Mouse (Mus musculus): ENCODE measurements around the gene Batf.

Gene Batf

DNA sequence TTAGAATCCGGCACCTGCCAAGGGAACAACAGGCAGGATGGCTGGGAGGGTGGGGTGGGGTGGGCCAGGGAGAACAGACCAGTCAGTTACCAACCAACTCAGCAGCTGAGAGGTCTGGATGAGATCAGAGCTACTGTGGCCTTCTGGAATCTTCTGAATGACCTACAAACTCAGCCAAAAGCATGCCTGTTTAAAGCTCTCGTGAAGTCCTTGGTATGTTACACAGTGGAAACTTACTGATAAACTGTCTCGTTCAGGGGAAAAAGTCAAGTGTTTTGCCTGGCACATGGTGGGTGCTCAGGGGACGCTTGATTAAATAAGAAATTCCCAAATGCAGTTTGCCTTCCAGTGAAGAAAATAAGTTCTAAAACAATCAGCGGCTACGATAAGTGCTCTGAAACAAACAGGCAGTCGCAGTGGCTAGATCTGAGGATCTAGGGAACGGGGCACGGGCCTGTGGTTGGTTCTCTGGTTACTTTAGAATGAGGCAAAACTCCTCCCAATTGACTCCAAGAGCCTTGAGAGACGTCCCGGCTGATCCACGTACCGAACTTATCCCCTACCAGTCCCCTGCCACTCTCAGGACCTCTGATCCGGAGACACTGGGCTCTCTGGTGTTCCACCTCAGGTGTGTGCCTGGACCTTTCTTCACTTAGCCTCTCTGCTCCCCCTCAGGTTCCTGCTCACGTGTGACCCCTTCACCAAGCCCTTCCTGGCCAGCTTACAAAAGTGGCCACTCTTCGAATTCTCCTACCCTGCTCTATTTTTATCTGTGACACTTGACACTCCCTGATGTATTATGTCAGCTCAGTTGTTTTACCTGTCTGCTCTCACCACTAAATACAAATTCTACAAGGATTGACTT lies 1.8 kb upstream of the Batf start:
- in situ Hi-C loops (cut with MboI, MseI), result loop anchor here (5.0 kb wide), 2 partner anchors 43 to 133 kb away; no protein-coding TSS in a partner anchor

GRCm38 (mm10) chr12:85687217-85687533 lies 706 bp downstream of the Batf start:
- in situ Hi-C loops (cut with MboI, MseI), result loop anchor here (5.0 kb wide), 2 partner anchors 40 to 130 kb away; no protein-coding TSS in a partner anchor

GRCm38 (mm10) chr12:85687846-85688245 lies 1.4 kb downstream of the Batf start:
- in situ Hi-C loops (cut with MboI, MseI), result loop anchor here (5.0 kb wide), 2 partner anchors 39 to 129 kb away; no protein-coding TSS in a partner anchor

GRCm38 (mm10) chr12:85695787-85696186 lies 9.3 kb downstream of the Batf start:
- in situ Hi-C loops (cut with MboI, MseI), result loop anchor here (5.0 kb wide), 1 partner anchor 1508 kb away; no protein-coding TSS in a partner anchor

GRCm38 (mm10) chr12:85696436-85696835 lies 10.0 kb downstream of the Batf start:
- in situ Hi-C loops (cut with MboI, MseI), result loop anchor here (5.0 kb wide), 1 partner anchor 1509 kb away; no protein-coding TSS in a partner anchor

DNA sequence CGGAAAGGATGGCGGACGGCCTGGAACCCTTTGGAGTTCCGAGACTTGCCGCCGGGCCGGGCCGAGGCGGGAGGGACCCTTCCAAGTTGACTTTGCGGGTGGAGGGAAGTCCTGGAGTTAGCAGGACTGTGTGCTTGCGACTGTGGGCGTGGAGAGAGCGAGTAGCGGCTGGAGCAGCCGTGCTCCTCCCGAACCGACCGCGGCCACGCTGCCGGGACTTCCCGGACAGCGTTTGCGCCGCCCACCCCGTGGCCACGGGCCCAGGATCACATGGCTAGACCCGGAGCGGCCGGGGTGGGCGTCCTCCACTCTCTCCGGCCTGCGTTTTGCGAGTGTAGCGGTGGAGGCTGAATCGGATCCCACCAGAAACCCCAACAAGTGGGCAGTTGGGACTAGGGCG lies 11.7 kb downstream of the Batf start:
- in situ Hi-C loops (cut with MboI, MseI), result loop anchor here (5.0 kb wide), 1 partner anchor 1511 kb away; no protein-coding TSS in a partner anchor

- in situ Hi-C loops (cut with MboI, MseI), result loop anchor here in 1 of 2 experiments (10.0 kb wide), 1 partner anchor 1194 kb away; no protein-coding TSS in a partner anchor
Measured at GRCm38 (mm10) chr12:85700191-85700841, 13.8 kb downstream of the Batf start.

GRCm38 (mm10) chr12:85700842-85701223 lies 14.4 kb downstream of the Batf start:
- in situ Hi-C loops (cut with MboI, MseI), result loop anchor here in 1 of 2 experiments (10.0 kb wide), 1 partner anchor 1194 kb away; no protein-coding TSS in a partner anchor

GRCm38 (mm10) chr12:85702166-85703055 lies 15.9 kb downstream of the Batf start:
- in situ Hi-C loops (cut with MboI, MseI), result loop anchor here in 1 of 2 experiments (10.0 kb wide), 1 partner anchor 1192 kb away; no protein-coding TSS in a partner anchor

DNA sequence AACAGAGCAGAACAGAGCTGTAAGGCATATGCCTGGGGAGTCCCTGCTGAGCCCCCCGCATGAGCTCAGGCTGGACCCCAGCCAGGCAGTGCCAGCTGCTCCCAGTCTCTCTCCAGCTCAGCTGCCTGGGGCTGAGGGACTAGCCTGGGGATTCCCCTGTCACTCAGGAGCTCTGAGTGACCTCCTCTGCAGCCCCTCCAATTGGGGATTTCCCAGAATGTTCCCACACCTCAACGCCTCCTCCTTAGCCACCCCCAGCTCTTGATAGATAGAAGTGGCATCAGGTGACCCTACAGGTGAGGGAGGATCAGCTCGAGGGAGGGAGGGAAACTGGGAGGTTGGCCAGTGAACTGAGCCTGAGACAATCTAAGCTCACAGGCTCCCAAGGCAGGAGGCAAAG lies 17.0 kb downstream of the Batf start:
- in situ Hi-C loops (cut with MboI, MseI), result loop anchor here in 1 of 2 experiments (10.0 kb wide), 1 partner anchor 1191 kb away; no protein-coding TSS in a partner anchor

GRCm38 (mm10) chr12:85704566-85704965 lies 18.1 kb downstream of the Batf start:
- in situ Hi-C loops (cut with MboI, MseI), result loop anchor here in 1 of 2 experiments (10.0 kb wide), 1 partner anchor 1190 kb away; no protein-coding TSS in a partner anchor

DNA sequence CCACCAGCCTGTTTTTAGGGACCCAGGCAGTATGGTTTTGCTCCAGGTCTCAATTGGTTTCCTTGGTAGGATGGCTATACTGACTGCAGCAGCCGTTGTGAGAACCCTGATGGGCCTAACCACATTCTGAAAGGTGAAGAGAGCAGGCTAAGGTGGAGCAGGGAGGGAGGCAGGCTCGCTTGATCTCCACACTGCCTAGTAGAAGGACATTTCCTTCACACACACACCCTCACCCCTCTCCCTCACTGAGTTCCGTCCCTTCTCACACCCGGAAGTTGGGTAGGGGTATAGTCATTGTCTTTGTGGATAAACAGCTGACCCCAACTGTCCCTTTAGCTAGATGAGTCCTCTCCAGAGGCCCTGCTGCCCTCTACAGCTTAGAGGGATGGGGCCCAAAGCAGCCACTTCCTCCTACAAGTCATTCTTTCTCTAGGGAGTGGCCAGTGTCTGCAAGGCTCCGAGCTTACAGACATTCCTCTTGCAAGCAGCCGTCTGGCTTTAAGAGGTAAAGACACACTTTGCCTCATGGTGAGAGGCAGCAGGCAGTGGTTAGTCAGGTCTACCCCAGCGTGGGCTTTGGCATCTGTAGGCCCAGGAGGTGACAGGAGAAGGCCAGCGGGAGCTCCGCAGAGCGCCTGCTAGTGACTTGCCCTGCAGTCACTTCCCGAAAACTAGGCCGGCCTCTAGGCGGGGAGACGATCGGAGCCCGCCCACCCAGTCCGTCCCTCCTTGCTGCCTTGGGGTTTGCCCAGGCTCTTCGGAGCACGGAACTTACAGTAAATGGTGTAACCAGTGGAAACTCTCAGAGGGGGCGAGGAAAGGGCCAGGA lies 18.7 kb downstream of the Batf start:
- in situ Hi-C loops (cut with MboI, MseI), result loop anchor here in 1 of 2 experiments (10.0 kb wide), 1 partner anchor 1190 kb away; no protein-coding TSS in a partner anchor

DNA sequence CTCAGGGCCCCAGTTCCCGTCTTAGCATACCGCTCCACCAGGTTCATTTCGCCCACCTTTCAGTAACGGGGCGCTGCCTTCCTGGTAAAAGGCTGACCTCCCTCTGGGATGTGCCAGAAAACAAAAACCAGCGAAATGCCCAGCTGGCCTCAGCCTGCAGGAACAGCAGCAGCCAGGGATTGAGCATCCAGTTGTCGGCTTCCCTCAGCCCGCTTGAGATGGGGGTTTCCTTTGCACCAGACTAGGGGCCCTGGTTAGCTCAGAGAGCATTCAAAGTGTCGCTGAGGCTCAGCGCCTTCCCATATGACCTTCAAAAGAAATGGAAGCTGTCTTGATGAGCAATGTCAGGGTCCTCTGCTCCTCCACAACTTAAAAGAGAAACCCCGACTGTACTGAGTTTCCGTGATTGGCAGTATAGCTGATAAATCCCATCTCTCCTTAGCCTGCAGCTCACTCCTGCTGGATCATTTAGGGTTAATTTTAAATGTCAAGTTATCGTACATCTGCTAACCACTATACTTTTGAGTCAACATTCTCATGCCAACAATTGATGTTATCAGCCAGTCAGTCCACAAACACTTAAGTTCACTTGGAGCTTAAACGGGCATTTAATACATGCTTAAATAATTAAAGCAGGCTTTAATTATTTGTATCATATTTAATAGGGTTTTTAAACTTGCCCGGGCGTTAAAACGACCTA lies 19.5 kb downstream of the Batf start:
- in situ Hi-C loops (cut with MboI, MseI), result loop anchor here in 1 of 2 experiments (10.0 kb wide), 1 partner anchor 1189 kb away; no protein-coding TSS in a partner anchor

DNA sequence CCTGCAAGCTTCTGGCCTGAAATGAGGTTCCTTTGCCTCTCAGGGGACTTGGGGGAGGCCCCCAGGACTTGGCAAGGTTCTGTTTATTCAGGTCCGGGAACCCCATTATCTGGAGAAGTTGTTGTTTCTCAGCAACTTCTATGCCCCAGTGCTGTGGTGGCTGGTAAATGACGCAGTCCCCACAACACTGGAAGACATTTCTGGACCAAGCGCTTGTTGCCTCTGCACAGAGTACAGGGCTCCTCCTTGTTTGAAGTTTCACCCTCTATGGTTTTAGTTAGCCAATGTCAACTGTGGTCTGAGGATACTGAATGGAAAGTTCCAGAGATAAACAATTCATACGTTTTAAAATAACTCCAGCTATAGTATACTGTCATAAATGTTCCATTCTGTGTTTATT lies 20.4 kb downstream of the Batf start:
- in situ Hi-C loops (cut with MboI, MseI), result loop anchor here in 1 of 2 experiments (10.0 kb wide), 1 partner anchor 1188 kb away; no protein-coding TSS in a partner anchor

DNA sequence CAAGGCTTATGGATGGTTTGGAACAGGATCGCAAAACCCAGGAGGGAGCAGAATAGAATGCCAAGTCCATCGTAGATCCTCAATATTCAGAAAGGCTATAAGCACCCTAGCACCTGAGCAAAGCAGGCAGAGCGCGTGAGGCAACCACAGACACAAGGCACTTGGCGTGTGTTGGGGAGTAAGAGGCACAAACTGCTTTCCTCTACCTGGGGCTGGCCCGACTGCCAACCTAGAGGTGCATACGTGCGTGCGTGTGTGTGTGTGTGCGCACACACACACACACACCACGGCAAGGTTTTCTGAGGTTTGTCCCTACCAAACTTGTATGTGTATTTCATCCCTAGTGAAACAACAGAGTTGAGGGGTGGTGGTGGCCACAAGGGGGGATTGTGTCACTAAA lies 20.9 kb downstream of the Batf start:
- in situ Hi-C loops (cut with MboI, MseI), result loop anchor here in 1 of 2 experiments (10.0 kb wide), 1 partner anchor 1187 kb away; no protein-coding TSS in a partner anchor

DNA sequence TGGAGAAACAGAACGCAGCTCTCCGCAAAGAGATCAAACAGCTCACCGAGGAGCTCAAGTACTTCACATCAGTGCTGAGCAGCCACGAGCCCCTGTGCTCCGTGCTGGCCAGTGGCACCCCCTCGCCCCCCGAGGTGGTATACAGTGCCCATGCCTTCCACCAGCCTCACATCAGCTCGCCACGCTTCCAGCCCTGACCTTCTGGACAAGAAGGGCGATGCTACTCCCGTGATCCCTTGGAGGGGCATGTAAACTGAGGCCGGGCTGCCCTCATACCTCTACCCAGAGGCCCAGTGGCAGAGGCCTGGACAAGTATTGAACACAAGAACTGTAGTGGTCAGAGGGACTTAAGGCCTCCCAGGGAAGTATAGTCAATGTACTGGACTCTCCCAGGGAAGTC lies 22.1 kb downstream of the Batf start:
- in situ Hi-C loops (cut with MboI, MseI), result loop anchor here in 1 of 2 experiments (10.0 kb wide), 1 partner anchor 1186 kb away; no protein-coding TSS in a partner anchor

- in situ Hi-C loops (cut with MboI, MseI), result loop anchor here in 1 of 2 experiments (10.0 kb wide), 1 partner anchor 1124 kb away; no protein-coding TSS in a partner anchor
Measured at GRCm38 (mm10) chr12:85710695-85711094, 24.2 kb downstream of the Batf start.

DNA sequence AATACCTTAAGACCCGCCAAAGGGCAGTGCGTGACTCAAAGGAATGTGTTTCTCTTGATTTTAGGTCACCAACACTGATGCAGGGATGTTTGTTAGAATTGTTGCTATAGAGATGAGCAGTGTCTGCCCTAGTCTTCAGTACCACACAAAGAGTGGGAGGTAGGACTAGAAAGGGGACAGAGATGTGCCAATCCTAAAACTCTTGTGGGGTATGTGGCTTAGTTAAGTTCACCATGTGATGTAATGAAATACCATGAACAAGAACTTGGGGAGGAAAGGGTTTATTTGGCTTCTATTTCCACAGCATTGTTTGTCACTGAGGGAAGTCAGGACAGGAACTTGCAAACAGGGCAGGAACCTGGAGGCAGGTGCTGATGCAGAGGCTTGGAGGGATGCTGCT lies 26.1 kb downstream of the Batf start:
- in situ Hi-C loops (cut with MboI, MseI), result loop anchor here in 1 of 2 experiments (10.0 kb wide), 1 partner anchor 1122 kb away; no protein-coding TSS in a partner anchor

DNA sequence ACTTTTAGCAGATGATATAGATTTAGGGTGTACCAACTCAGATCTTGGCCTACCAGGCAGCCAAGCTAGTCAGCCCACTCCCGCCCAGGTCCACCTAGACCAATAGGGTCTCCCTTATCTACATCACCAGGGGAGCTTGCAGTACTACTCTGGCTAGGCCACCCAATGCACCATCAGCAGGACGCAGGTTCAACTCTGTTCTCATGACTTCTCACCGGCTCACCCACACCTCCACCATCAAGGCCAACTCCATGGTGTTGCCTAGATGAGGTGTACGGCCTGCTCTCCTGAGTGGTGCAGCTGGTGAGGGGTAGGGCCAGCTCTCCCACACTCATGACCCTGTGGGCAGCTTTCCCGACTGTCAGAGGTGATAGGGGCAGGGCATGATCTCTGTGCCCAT lies 27.7 kb downstream of the Batf start:
- in situ Hi-C loops (cut with MboI, MseI), result loop anchor here in 1 of 2 experiments (10.0 kb wide), 1 partner anchor 1121 kb away; no protein-coding TSS in a partner anchor

Data from T-helper 17 cell (primary cell).